Mouse (Mus musculus) lung, embryonic 15.5 days (tissue): ENCODE results near the gene Hoxa7. TPM values are rescaled to one million over a fixed set of nuclear protein-coding genes. Genes with fewer than 3 reads are reported as not detected.

Source experiments
- ATAC-seq: fragments of 200-750 bp; cut with Nextera tagmentation; 2 replicates; pipeline ENCODE4 v1.8.0; 2017; ENCODE audit warnings: moderate number of reproducible peaks, borderline replicate concordance; ENCODE audit not compliant: low FRiP score, low TSS enrichment; ENCODE audit errors: extremely low read depth
- H3K27ac ChIP-seq: fragments of 300-500 bp; sonication (generic); 2 replicates; pipeline ENCODE4 v1.5.1; 2015; ENCODE audit warnings: moderate library complexity, mild to moderate bottlenecking, inconsistent platforms
- H3K27me3 ChIP-seq: fragments of 300-500 bp; sonication (generic); 2 replicates; pipeline ENCODE4 v1.6.1; 2015; ENCODE audit warnings: inconsistent platforms
- H3K36me3 ChIP-seq: fragments of 300-500 bp; sonication (generic); 2 replicates; pipeline ENCODE4 v1.6.1; 2015; ENCODE audit warnings: inconsistent platforms
- H3K4me1 ChIP-seq: fragments of 300-500 bp; sonication (generic); 2 replicates; pipeline ENCODE4 v1.6.1; 2015; ENCODE audit warnings: inconsistent platforms
- H3K4me2 ChIP-seq: fragments of 300-500 bp; sonication (generic); 2 replicates; pipeline ENCODE4 v1.6.1; 2015; ENCODE audit warnings: inconsistent platforms, mild to moderate bottlenecking, moderate library complexity
- H3K4me3 ChIP-seq: fragments of 300-500 bp; sonication (generic); 2 replicates; pipeline ENCODE4 v1.5.1; 2015; ENCODE audit warnings: mild to moderate bottlenecking, inconsistent platforms
- H3K9ac ChIP-seq: fragments of 300-500 bp; sonication (generic); 2 replicates; pipeline ENCODE4 v1.6.1; 2015; ENCODE audit warnings: inconsistent platforms
- H3K9me3 ChIP-seq: fragments of 300-500 bp; sonication (generic); 2 replicates; pipeline ENCODE4 v1.6.1; 2016; ENCODE audit warnings: inconsistent platforms
- WGBS: fragments of 180-500 bp; shearing (Covaris S2); methylation state at CpG from one replicate; pipeline ENCODE4 v1.1.7; 2015; 5-methylcytosine and 5-hydroxymethylcytosine counted together
- polyA plus RNA-seq: library from polyadenylated mRNA; unstranded; fragments of >200 nt; fragmentation: Nextera tagmentation; extraction: Ambion mirVana; gene quantifications from 2 replicates; pipeline ENCODE4 v1.2.1, GENCODE M21; 2015

The Hoxa7 gene
- polyA plus RNA-seq, 1 experiment from 2014 or later = 5.5 TPM

DNA sequence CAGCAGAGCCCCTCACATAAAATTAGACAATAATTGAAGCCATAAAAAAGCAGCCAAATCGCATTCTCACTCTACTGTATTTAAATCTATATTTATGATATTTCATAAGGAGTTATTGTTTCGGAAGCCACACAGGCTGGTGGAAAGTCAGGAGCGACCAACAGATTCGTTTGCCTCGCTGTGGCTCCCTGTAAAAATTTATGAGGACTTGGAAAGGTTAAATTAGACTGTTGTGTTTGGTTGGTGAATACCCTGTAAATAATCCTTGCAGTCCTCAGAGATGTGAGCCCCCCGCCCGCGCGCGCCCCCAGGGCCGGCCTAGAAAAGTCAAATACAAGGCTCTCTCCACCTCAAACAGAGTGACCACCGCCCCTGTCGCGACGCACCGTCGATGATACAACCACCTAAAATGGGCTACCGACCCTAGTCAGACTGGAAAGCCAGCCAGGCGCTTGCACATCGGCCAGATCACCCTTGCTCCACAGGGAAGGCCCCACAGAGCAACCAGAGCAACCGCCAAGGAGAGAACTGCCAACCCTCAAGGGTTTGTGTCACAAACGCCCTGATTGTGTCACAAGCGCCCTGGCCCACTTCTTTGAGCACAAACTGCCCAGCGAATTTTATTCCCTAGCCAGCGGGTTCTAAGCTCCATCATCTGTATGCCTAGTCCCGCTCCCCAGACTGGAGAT is 5.1 kb upstream of the Hoxa7 start:
- Histone ChIP-seq H3K4me2 (0 out of 2 replicates have a peak overlapping the region, but pooled peaks have one; percentile 41), H3K9ac (no peak overlapping the region), H3K4me3 (0 out of 2 replicates have a peak overlapping the region, but pooled peaks have one; percentile 21)

DNA sequence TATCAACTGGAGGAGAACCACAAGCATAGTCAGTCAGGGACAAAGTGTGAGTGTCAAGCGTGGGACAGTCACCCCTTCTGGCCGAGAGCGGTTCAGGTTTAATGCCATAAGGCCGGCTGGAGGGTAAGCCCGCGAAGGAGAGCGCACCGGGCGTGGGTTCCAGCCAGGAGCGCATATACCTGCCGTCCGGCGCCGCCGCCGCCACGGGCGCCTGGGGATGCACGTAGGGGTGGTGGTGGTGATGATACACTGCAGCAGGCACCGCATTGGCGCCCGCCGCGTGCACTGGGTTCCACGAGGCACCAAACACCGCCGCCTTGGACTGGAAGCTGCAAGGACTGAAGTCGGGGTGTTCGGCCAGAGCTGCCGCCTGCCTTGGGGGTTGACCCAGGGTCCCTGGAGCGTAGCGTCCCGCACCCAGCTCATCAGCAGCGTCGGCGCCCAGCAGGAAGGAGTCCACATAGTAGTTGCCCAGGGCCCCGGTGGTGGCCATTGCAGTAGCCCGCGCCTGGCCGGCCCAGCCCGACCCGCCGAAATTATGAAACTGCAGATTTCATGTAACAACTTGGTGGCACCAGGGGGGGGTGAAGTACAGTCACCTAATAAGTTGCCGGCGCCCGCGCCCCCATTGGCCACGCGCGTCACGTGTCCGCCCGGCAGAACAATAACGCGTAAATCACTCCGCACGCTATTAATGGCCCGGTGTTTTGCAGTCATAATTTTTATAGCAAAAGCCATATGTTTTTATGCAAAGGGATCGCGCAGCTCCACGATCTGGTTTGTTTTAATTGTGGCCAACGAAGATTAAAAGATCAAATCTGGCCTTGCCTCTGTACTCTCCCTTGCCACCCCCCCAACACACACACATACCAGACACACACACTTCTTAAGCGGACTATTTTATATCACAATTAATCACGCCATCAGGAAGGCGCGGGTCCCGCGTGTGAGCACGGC is 4.2 kb upstream of the Hoxa7 start:
- Histone ChIP-seq H3K27ac (no peak overlapping the region), H3K4me2 (peak overlapping the region; percentile 41), H3K4me1 (peaks cover 22% of the 10 kb centered on the region)

More for the DNA sequence above, 5.1 kb upstream of the Hoxa7 start:
- WGBS = 4% methylated on average over 26 of the region's 26 CpGs
- Histone ChIP-seq H3K27me3 (peaks cover 97% of the 10 kb centered on the region), H3K9me3 (no peaks in the 10 kb centered on the region), H3K36me3 (no peaks in the 10 kb centered on the region), H3K27ac (no peak overlapping the region), H3K4me1 (peaks cover 17% of the 10 kb centered on the region)
- ATAC-seq = no peak

DNA sequence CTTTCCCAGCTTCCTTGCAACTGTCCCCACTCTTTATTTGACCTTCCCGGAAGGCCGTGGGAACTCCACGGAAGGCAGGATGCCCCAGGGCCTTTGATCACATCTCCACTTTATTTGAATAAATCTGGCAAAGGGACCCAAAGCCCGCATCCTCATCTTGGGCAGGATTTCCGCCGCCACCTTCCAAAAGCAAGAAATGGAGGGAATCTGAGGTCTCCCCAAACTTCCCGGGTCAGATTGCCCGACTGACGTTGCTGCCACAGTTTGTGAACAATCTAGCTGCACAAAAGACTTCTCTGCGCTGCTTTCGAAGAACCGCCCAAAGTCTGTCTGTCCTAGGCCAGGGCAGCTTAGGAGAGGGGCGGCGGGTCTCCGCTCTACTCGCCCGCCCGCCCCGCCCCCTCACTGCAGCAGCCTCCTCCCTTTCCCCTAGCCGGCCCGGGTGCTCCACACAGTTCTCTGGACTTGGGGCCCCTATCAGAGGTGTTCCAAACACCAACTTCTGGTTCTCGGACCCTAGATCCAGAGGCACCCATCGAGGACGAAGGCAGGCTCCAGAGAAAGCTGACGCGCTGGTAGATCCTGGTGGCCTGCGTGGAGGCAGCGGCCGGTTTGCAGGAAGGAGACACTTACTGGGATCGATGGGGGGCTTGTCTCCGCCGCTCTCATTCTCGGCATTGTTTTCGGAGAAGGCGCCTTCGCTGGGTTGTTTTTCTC is 3.4 kb upstream of the Hoxa7 start:
- 2% methylated on average over 36 of the region's 36 CpGs for WGBS
- peaks cover 19% of the 10 kb centered on the region for H3K4me1 ChIP-seq
- H3K27ac ChIP-seq = no peak overlapping the region

More for the DNA sequence above, 4.2 kb upstream of the Hoxa7 start:
- Histone ChIP-seq H3K9me3 (no peaks in the 10 kb centered on the region), H3K4me3 (peak overlapping the region; percentile 21), H3K36me3 (no peaks in the 10 kb centered on the region), H3K9ac (no peak overlapping the region), H3K27me3 (peaks cover 98% of the 10 kb centered on the region)
- ATAC-seq = no peak
- 1% methylated on average over 68 of the region's 69 CpGs for WGBS

DNA sequence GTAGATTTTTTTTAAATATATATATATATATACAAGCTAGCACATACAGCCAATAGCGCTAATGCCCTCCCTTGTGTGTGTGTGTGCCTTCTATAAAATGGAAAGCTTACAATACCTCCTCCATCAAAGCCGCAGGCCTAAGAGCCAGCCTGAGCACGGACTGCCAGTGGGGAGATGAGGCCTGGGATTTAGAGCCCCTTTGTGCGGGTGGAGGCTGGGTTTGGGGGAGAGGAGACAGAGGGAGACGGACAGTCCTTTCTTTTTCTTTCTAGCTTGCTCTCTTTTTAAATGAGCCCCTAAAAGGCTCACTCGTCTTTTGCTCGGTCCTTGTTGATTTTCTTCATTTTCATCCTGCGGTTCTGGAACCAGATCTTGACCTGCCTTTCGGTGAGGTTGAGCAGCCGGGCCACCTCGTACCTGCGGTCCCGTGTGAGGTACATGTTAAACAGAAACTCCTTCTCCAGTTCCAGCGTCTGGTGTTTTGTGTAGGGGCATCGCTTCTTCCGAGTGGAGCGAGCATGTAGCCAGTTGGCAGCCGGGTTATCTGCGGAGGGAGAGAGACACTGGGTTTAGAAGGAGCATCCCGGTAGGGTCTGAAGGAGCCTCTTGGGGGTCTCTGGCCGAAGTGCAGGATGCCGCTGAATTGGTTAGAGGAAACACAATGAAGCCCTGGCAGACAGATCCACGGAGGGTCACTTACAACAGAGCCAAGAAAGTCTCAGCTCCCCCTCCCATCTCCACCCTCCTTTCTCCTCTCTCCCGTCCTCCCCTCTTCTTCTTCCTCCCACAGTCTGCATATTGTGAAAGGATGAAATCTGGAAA is 2.5 kb upstream of the Hoxa7 start:
- Histone ChIP-seq H3K27ac (no peak overlapping the region), H3K4me1 (peaks cover 19% of the 10 kb centered on the region), H3K4me2 (no peak overlapping the region), H3K9ac (no peak overlapping the region), H3K36me3 (no peaks in the 10 kb centered on the region), H3K4me3 (no peak overlapping the region), H3K27me3 (peaks cover 98% of the 10 kb centered on the region), H3K9me3 (no peaks in the 10 kb centered on the region)
- WGBS = 18% methylated on average over 24 of the region's 24 CpGs
- ATAC-seq = no peak

More for the DNA sequence above, 3.4 kb upstream of the Hoxa7 start:
- Histone ChIP-seq H3K36me3 (no peaks in the 10 kb centered on the region), H3K27me3 (peaks cover 98% of the 10 kb centered on the region), H3K4me2 (peak overlapping the region; percentile 41), H3K4me3 (peak overlapping the region; percentile 21; the same call in 1 of the 2 replicates), H3K9ac (no peak overlapping the region), H3K9me3 (no peaks in the 10 kb centered on the region)
- no peak for ATAC-seq

DNA sequence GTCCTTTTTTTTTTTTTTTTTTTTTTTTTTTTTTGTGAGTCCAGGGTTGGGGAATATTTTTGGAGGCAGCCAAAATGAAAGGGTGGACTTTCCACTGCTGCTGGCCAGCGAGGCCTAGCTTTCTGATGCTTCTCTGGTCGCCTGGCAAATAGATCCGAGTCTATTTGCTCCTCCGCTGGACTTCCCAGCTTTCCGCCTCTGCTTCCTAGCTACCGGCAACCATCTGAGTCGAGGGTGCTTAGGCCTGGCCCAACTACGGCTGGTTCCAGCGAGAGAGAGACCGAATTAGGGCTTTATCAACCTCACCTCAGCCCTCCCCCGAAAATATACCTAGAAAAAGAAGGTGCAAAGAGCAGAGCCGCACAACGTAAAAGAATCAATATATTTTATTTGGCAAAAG is 1.1 kb upstream of the Hoxa7 start:
- H3K27me3 ChIP-seq = peaks cover 99% of the 10 kb centered on the region
- no peak overlapping the region for H3K4me2 ChIP-seq
- H3K9ac ChIP-seq = no peak overlapping the region
- no peak overlapping the region for H3K27ac ChIP-seq
- no peaks in the 10 kb centered on the region for H3K9me3 ChIP-seq
- no peaks in the 10 kb centered on the region for H3K36me3 ChIP-seq
- no peak for ATAC-seq
- no peak overlapping the region for H3K4me3 ChIP-seq
- WGBS = 47% methylated on average over 13 of the region's 13 CpGs
- H3K4me1 ChIP-seq = peaks cover 20% of the 10 kb centered on the region

DNA sequence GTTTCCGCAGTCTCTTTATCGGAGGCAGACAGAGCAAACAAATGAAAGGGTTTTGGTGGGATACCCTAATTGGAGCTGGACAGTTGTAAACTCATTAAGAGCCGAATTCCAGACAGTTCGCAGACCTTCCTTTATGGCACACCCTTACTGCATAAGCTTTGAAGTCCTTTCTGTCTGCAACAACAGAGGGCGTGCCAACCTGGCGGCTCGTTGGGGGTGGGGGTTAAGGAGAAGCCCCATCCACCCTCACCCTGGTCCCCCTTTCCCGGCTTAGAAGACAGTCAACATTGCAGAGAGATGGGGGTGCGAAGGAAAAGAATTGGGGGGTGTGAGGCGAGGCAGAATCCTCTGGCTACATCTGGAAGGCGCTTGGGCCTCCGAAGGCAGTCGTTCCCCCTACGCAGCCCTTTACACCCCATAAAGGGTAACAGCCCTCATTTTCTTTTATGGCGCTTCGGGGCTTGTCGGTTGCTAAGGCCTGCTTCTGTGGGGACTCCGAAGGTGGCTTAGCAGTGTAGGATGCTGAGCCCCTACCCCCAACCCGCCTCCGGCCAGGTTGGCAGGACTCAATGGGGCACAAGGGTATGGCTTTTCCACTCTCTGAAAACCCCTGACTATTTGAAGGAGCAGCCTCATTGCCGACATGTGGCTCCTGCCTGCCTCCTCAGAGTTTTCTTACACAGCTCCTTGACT is 485 bp upstream of the Hoxa7 start:
- Histone ChIP-seq H3K27me3 (peaks cover 99% of the 10 kb centered on the region), H3K4me3 (peak overlapping the region; percentile 56), H3K9me3 (no peaks in the 10 kb centered on the region), H3K27ac (no peak overlapping the region), H3K9ac (no peak overlapping the region), H3K4me2 (peak overlapping the region; percentile 92), H3K4me1 (peaks cover 26% of the 10 kb centered on the region), H3K36me3 (no peaks in the 10 kb centered on the region)
- no peak for ATAC-seq
- WGBS = 25% methylated on average over 21 of the region's 21 CpGs

DNA sequence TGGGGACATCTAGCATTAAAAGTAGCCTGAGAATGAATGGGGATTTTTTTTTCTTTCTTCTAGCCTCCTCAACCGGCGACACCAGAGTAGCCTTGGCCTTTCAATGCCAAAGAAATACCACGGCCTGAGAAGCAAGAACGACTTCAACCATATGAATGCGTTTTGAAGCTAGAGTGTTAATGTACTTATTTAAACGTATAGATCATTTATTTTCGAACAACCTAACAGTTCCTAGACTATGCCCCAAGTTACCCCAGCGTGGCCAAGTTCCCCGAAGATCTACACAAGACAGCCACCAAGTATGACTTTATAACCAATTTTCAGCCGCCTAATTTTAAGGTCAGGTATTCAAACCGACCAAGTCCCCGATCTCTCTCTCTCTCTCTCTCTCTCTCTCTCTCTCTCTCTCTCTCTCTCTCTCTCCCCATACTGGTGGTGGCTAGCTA is 766 bp downstream of the Hoxa7 start:
- Histone ChIP-seq H3K27ac (no peak overlapping the region), H3K4me3 (peak overlapping the region; percentile 56), H3K9ac (no peak overlapping the region), H3K36me3 (no peaks in the 10 kb centered on the region), H3K4me1 (peaks cover 31% of the 10 kb centered on the region), H3K4me2 (peak overlapping the region; percentile 92), H3K27me3 (peaks cover 99% of the 10 kb centered on the region), H3K9me3 (no peaks in the 10 kb centered on the region)
- 23% methylated on average over 12 of the region's 12 CpGs for WGBS
- ATAC-seq = no peak

DNA sequence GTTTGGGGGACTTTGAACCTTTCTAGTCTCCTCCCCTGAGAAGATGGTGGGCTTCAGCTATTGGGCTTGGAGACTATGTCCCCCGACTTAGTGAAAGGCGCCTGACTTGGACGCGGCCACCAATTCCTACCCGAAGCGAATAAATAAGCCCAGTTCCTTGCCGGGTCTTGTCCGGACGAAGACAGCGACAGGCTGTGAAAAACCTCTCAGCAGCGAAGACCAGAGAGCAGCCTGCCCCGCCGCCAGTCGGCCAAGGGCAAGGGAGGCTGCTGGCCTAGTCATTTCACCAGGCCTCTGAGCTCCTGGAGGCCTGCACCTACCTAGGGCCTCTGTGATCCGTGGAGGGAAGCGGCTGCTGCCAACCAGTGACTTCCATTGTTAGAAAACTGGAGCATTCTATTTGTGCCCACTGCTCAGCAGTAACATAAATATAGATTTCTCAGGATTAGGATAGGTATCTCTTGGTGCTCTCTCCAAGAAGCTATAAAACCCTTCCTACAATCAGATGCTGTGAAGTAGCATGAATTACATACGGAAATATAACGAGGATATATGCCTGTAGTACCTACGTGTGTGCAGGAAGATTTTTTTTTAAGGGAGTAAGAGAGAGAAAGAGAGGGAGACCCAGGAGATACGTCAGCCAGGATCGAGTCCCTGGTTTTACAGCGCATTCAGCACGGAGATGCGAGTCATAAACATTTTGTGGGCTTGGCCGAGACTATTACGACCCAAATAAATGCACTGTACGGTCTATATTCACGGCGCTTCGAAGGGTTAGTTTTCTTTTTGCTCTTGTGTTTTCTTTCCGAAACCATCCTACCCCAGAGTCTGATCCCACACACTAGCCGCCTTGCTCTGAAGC is 1.4 kb downstream of the Hoxa7 start:
- Histone ChIP-seq H3K27me3 (peaks cover 99% of the 10 kb centered on the region), H3K4me3 (no peak overlapping the region), H3K4me2 (no peak overlapping the region), H3K36me3 (no peaks in the 10 kb centered on the region), H3K9me3 (no peaks in the 10 kb centered on the region), H3K9ac (no peak overlapping the region), H3K27ac (no peak overlapping the region), H3K4me1 (peaks cover 31% of the 10 kb centered on the region)
- ATAC-seq = no peak
- 57% methylated on average over 32 of the region's 32 CpGs for WGBS

DNA sequence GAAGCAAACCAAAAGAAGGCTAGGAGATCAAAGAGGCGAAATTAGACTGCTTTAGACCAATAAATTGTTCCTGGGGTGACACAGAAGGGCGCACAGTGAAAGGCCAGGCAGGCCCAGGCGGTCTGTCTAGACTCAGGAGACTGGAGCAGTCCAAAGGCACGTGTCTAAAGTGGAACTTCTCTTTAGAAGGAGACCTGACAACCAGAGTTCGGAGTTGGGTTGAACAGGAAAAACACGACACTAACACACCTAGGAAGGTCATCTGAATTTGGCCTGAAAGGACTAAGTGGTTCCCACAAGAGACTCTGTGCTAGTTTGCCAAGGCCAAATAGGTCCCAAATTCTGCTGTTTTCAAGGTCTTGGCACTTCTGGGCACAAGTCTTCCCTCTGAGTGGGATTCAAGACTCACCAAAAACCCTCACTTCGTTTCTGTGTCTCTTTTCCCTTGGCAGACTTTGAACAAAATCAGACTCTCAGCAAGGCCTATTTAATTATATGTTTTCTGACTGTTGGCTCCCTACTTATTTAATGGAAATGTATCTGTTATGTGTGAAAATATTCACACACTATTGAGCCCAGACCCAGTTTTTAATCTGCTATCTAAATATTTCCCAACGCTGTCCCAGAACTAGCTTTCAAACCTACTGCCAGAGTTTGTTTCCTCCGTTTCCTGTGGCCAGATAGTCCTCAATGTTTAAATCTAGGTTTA is 2.3 kb downstream of the Hoxa7 start:
- Histone ChIP-seq H3K9ac (no peak overlapping the region), H3K4me3 (no peak overlapping the region), H3K36me3 (no peaks in the 10 kb centered on the region), H3K9me3 (no peaks in the 10 kb centered on the region), H3K4me2 (no peak overlapping the region), H3K4me1 (peaks cover 31% of the 10 kb centered on the region), H3K27ac (no peak overlapping the region), H3K27me3 (peaks cover 99% of the 10 kb centered on the region)
- 58% methylated on average over 9 of the region's 9 CpGs for WGBS
- no peak for ATAC-seq
